Mouse (Mus musculus): ENCODE data around the gene Opn1sw. TPM values are rescaled to one million over a fixed set of nuclear protein-coding genes. Genes with fewer than 3 reads are reported as not detected.
A peak's percentile ranks its signal among the peaks of the same experiment; 100 is the strongest.

The Opn1sw gene
- polyA plus RNA-seq, 1 experiment from 2014 or later: 0.40 TPM

DNA sequence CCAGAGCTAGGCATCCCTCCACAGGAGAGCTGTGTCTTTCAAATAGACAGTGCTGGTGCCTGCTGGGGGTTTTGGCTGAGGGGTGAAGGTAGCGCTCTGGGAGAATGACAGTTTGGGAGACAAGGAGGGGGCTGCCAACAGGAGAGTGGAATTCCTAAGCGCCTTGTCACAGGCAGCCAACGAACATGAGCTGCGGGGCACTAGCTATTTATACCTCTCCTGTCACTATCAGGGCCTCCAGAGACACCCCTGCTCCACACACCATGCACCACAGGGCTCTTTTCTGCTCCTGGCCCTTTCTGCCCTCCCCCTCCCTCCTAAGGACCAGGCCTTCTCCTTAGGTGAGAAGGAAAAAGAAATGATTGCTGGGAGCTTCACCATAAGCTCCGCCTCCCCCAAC, 43.2 kb upstream of the Opn1sw start:
- Histone ChIP-seq H3K9me3 (ENCODE audit: control insufficient read depth, low read length) (no peaks in the 10 kb centered on the region), H3K4me1 (ENCODE audit: control insufficient read depth, insufficient read depth, low read length) (peaks cover 10% of the 10 kb centered on the region), H3K36me3 (ENCODE audit: control insufficient read depth, insufficient read depth, low read length) (no peaks in the 10 kb centered on the region), H3K27me3 (replicated peaks; ENCODE audit: control insufficient read depth, insufficient read depth, low read length) (peaks cover 14% of the 10 kb centered on the region), H3K4me3 (ENCODE audit: low read length) (no peak overlapping the region), H3K4me2 (ENCODE audit: low read depth, low read length) (no peak overlapping the region), H3K9ac (ENCODE audit: low read depth, low read length) (no peak overlapping the region), H3K27ac (ENCODE audit: low read length) (no peak overlapping the region)
- WGBS: 42% methylated on average over 5 of the region's 5 CpGs
- no peak for ATAC-seq

GRCm38 (mm10) chr6:29430681-29431420, 42.6 kb upstream of the Opn1sw start:
- WGBS: 52% methylated on average over 15 of the region's 15 CpGs
- H3K36me3 ChIP-seq (ENCODE audit: control insufficient read depth, insufficient read depth, low read length): no peaks in the 10 kb centered on the region

GRCm38 (mm10) chr6:29428171-29428570, 39.9 kb upstream of the Opn1sw start:
- Histone ChIP-seq H3K27ac (ENCODE audit: low read length) (no peak overlapping the region), H3K9me3 (ENCODE audit: control insufficient read depth, low read length) (no peaks in the 10 kb centered on the region), H3K27me3 (replicated peaks; ENCODE audit: control insufficient read depth, insufficient read depth, low read length) (no peaks in the 10 kb centered on the region), H3K4me3 (ENCODE audit: low read length) (no peak overlapping the region), H3K4me1 (ENCODE audit: control insufficient read depth, insufficient read depth, low read length) (peaks cover 3% of the 10 kb centered on the region), H3K4me2 (ENCODE audit: low read depth, low read length) (no peak overlapping the region), H3K9ac (ENCODE audit: low read depth, low read length) (no peak overlapping the region), H3K36me3 (ENCODE audit: control insufficient read depth, insufficient read depth, low read length) (no peaks in the 10 kb centered on the region)
- 64% methylated on average over 4 of the region's 4 CpGs for WGBS
- ATAC-seq: no peak

More at GRCm38 (mm10) chr6:29430681-29431420, 42.6 kb upstream of the Opn1sw start:
- Histone ChIP-seq H3K27ac (ENCODE audit: low read length) (no peak overlapping the region), H3K9ac (ENCODE audit: low read depth, low read length) (no peak overlapping the region), H3K4me1 (ENCODE audit: control insufficient read depth, insufficient read depth, low read length) (peaks cover 10% of the 10 kb centered on the region), H3K4me2 (ENCODE audit: low read depth, low read length) (no peak overlapping the region), H3K9me3 (ENCODE audit: control insufficient read depth, low read length) (no peaks in the 10 kb centered on the region), H3K27me3 (replicated peaks; ENCODE audit: control insufficient read depth, insufficient read depth, low read length) (peaks cover 14% of the 10 kb centered on the region), H3K4me3 (ENCODE audit: low read length) (no peak overlapping the region)
- ATAC-seq: no peak

- H3K4me3 ChIP-seq (ENCODE audit: low read length): no peak overlapping the region
- ATAC-seq: no peak
- no peaks in the 10 kb centered on the region for H3K9me3 ChIP-seq (ENCODE audit: control insufficient read depth, low read length)
- no peaks in the 10 kb centered on the region for H3K27me3 ChIP-seq (replicated peaks; ENCODE audit: control insufficient read depth, insufficient read depth, low read length)
- H3K9ac ChIP-seq (ENCODE audit: low read depth, low read length): no peak overlapping the region
- no peak overlapping the region for H3K27ac ChIP-seq (ENCODE audit: low read length)
- no peak overlapping the region for H3K4me2 ChIP-seq (ENCODE audit: low read depth, low read length)
- WGBS: 65% methylated on average over 6 of the region's 6 CpGs
- H3K4me1 ChIP-seq (ENCODE audit: control insufficient read depth, insufficient read depth, low read length): no peaks in the 10 kb centered on the region; the same call in 1 of the 2 replicates
- no peaks in the 10 kb centered on the region for H3K36me3 ChIP-seq (ENCODE audit: control insufficient read depth, insufficient read depth, low read length)
Observed at GRCm38 (mm10) chr6:29426331-29426730, 38.1 kb upstream of the Opn1sw start.

- Histone ChIP-seq H3K27ac (ENCODE audit: low read length) (no peak overlapping the region), H3K9ac (ENCODE audit: low read depth, low read length) (no peak overlapping the region), H3K9me3 (ENCODE audit: control insufficient read depth, low read length) (no peaks in the 10 kb centered on the region), H3K4me2 (ENCODE audit: low read depth, low read length) (no peak overlapping the region), H3K27me3 (replicated peaks; ENCODE audit: control insufficient read depth, insufficient read depth, low read length) (no peaks in the 10 kb centered on the region), H3K4me1 (ENCODE audit: control insufficient read depth, insufficient read depth, low read length) (no peaks in the 10 kb centered on the region), H3K4me3 (ENCODE audit: low read length) (no peak overlapping the region), H3K36me3 (ENCODE audit: control insufficient read depth, insufficient read depth, low read length) (no peaks in the 10 kb centered on the region)
- WGBS: 93% methylated on average over 8 of the region's 8 CpGs
- ATAC-seq: no peak
Observed at GRCm38 (mm10) chr6:29425118-29425517, 36.9 kb upstream of the Opn1sw start.

GRCm38 (mm10) chr6:29420596-29420995, 32.3 kb upstream of the Opn1sw start:
- no peaks in the 10 kb centered on the region for H3K4me1 ChIP-seq (ENCODE audit: control insufficient read depth, insufficient read depth, low read length)
- no peaks in the 10 kb centered on the region for H3K27me3 ChIP-seq (replicated peaks; ENCODE audit: control insufficient read depth, insufficient read depth, low read length)
- no peaks in the 10 kb centered on the region for H3K9me3 ChIP-seq (ENCODE audit: control insufficient read depth, low read length)
- H3K9ac ChIP-seq (ENCODE audit: low read depth, low read length): no peak overlapping the region
- WGBS: 75% methylated on average over 2 of the region's 2 CpGs
- no peak overlapping the region for H3K4me2 ChIP-seq (ENCODE audit: low read depth, low read length)
- no peak for ATAC-seq
- no peak overlapping the region for H3K27ac ChIP-seq (ENCODE audit: low read length)
- no peak overlapping the region for H3K4me3 ChIP-seq (ENCODE audit: low read length)
- H3K36me3 ChIP-seq (ENCODE audit: control insufficient read depth, insufficient read depth, low read length): no peaks in the 10 kb centered on the region

DNA sequence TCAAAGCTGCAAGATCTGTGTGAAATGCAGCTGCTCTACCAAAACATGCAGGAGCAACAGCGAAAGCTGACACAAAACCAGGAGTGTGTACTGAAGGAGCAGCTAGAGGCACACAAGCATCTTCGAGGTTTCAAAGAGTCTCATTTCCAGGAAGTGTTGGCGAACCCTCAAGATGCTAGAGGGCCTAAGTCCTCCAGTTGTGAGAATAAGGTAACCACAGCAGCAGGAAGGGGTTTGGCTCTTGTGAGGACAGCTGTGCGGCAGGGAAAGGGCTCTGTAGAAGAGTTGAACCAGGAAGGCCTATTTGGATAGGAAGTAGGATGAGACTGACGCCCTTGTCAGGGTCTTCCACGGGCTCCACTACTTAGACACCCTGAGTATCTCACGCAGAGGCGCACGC, 27.2 kb upstream of the Opn1sw start:
- WGBS: 83% methylated on average over 9 of the region's 9 CpGs
- H3K27me3 ChIP-seq (replicated peaks; ENCODE audit: control insufficient read depth, insufficient read depth, low read length): no peaks in the 10 kb centered on the region
- H3K36me3 ChIP-seq (ENCODE audit: control insufficient read depth, insufficient read depth, low read length): no peaks in the 10 kb centered on the region
- no peak overlapping the region for H3K4me2 ChIP-seq (ENCODE audit: low read depth, low read length)
- ATAC-seq: no peak
- H3K4me3 ChIP-seq (ENCODE audit: low read length): no peak overlapping the region
- no peak overlapping the region for H3K27ac ChIP-seq (ENCODE audit: low read length)
- no peak overlapping the region for H3K9ac ChIP-seq (ENCODE audit: low read depth, low read length)
- H3K4me1 ChIP-seq (ENCODE audit: control insufficient read depth, insufficient read depth, low read length): no peaks in the 10 kb centered on the region
- no peaks in the 10 kb centered on the region for H3K9me3 ChIP-seq (ENCODE audit: control insufficient read depth, low read length)

- Histone ChIP-seq H3K9me3 (ENCODE audit: control insufficient read depth, low read length) (no peaks in the 10 kb centered on the region), H3K27me3 (replicated peaks; ENCODE audit: control insufficient read depth, insufficient read depth, low read length) (peaks cover 3% of the 10 kb centered on the region; the same call in 1 of the 2 replicates), H3K4me3 (ENCODE audit: low read length) (no peak overlapping the region), H3K36me3 (ENCODE audit: control insufficient read depth, insufficient read depth, low read length) (no peaks in the 10 kb centered on the region), H3K27ac (ENCODE audit: low read length) (no peak overlapping the region), H3K4me1 (ENCODE audit: control insufficient read depth, insufficient read depth, low read length) (no peaks in the 10 kb centered on the region), H3K4me2 (ENCODE audit: low read depth, low read length) (no peak overlapping the region), H3K9ac (ENCODE audit: low read depth, low read length) (no peak overlapping the region)
- no peak for ATAC-seq
- WGBS: 83% methylated on average over 6 of the region's 6 CpGs
Observed at GRCm38 (mm10) chr6:29406412-29406811, 18.1 kb upstream of the Opn1sw start.

GRCm38 (mm10) chr6:29402693-29403342, 14.6 kb upstream of the Opn1sw start:
- ATAC-seq: no peak
- no peak overlapping the region for H3K4me3 ChIP-seq (ENCODE audit: low read length)
- peak overlapping the region; percentile 32; the same call in 1 of the 2 replicates for H3K4me2 ChIP-seq (ENCODE audit: low read depth, low read length)
- no peak overlapping the region for H3K9ac ChIP-seq (ENCODE audit: low read depth, low read length)
- H3K4me1 ChIP-seq (ENCODE audit: control insufficient read depth, insufficient read depth, low read length): no peaks in the 10 kb centered on the region
- no peaks in the 10 kb centered on the region for H3K9me3 ChIP-seq (ENCODE audit: control insufficient read depth, low read length)
- no peaks in the 10 kb centered on the region for H3K36me3 ChIP-seq (ENCODE audit: control insufficient read depth, insufficient read depth, low read length)
- 7% methylated on average over 34 of the region's 34 CpGs for WGBS
- H3K27me3 ChIP-seq (replicated peaks; ENCODE audit: control insufficient read depth, insufficient read depth, low read length): peaks cover 3% of the 10 kb centered on the region; the same call in 1 of the 2 replicates
- no peak overlapping the region for H3K27ac ChIP-seq (ENCODE audit: low read length)

All from intestine, embryonic 16.5 days (tissue).